Mouse (Mus musculus): ENCODE data around the gene Nrg3.
"Not testable (repeated sequence)": the region's sequence is repeated elsewhere in the genome, so short reads cannot be mapped to it uniquely, and the experiment has no call there.

The Nrg3 gene

GRCm38 (mm10) chr14:38594297-38594696 is 878.6 kb downstream of the Nrg3 start:
- DNase-seq = no peak

- no peak for DNase-seq
These were observed 896.1 kb downstream of the Nrg3 start for GRCm38 (mm10) chr14:38576796-38577195.

- no peak for DNase-seq
These were observed 904.7 kb downstream of the Nrg3 start for GRCm38 (mm10) chr14:38568184-38568583.

- DNase-seq = no peak
These were observed 906.7 kb downstream of the Nrg3 start for GRCm38 (mm10) chr14:38566182-38566581.

- no peak for DNase-seq
These were observed 918.3 kb downstream of the Nrg3 start for GRCm38 (mm10) chr14:38554636-38555035.

- DNase-seq = no peak
These were observed 925.6 kb downstream of the Nrg3 start for GRCm38 (mm10) chr14:38547257-38547656.

GRCm38 (mm10) chr14:38535181-38535580 is 937.7 kb downstream of the Nrg3 start:
- DNase-seq = no peak

GRCm38 (mm10) chr14:38533495-38533894 is 939.4 kb downstream of the Nrg3 start:
- DNase-seq = no peak

GRCm38 (mm10) chr14:38516232-38516631 is 956.7 kb downstream of the Nrg3 start:
- no peak for DNase-seq

GRCm38 (mm10) chr14:38509016-38509415 is 963.9 kb downstream of the Nrg3 start:
- DNase-seq = no peak

- DNase-seq = no peak
These were observed 977.9 kb downstream of the Nrg3 start for GRCm38 (mm10) chr14:38494970-38495369.

GRCm38 (mm10) chr14:38447086-38447485 is 1025.8 kb downstream of the Nrg3 start:
- no peak for DNase-seq

- no peak for DNase-seq
These were observed 1028.1 kb downstream of the Nrg3 start for GRCm38 (mm10) chr14:38444788-38445187.

GRCm38 (mm10) chr14:38433793-38434589 is 1038.9 kb downstream of the Nrg3 start:
- DNase-seq = no peak

- DNase-seq = no peak
These were observed 1098.2 kb downstream of the Nrg3 start for GRCm38 (mm10) chr14:38374660-38375059.

GRCm38 (mm10) chr14:38340967-38341366 is 1131.9 kb downstream of the Nrg3 start:
- DNase-seq = no peak

GRCm38 (mm10) chr14:38322841-38323240 is 1150.0 kb downstream of the Nrg3 start:
- not testable (repeated sequence) for DNase-seq

- no peak for DNase-seq
These were observed 1152.1 kb downstream of the Nrg3 start for GRCm38 (mm10) chr14:38320619-38321340.
